Mouse (Mus musculus) frontal cortex, adult 2 months (tissue): Measurements from ENCODE around the gene 9130008F23Rik. TPM values are rescaled to one million over a fixed set of nuclear protein-coding genes. Genes with fewer than 3 reads are reported as not detected.

Experiments used
- DNase-seq, 2 experiments: peaks; one replicate each; pipeline ENCODE4 v3.0.0; 2022; ENCODE audit warnings: low spot score in 1 of 2; ENCODE audit errors: extremely low spot score in 1 of 2
- polyA plus RNA-seq: library from polyadenylated mRNA; depleted of rRNA; stranded (reverse); fragments of >200 nt; gene quantifications from 2 replicates; pipeline ENCODE4 v1.2.3, GENCODE M21; 2012; rRNA removed

9130008F23Rik gene
- 2.0 and 2.2 TPM in 2 replicates for polyA plus RNA-seq

GRCm38 (mm10) chr17:40879924-40880691 is at the start of gene 9130008F23Rik:
Gene 9130008F23Rik, minus strand, starts transcription at chr17:40880559.
- DNase-seq: peak in 1 of 2 experiments; percentile 7

- DNase-seq: no peak
These were observed 35.1 kb upstream of the 9130008F23Rik start for GRCm38 (mm10) chr17:40915499-40915898.

GRCm38 (mm10) chr17:40914250-40914649 is 33.9 kb upstream of the 9130008F23Rik start, which contains the start of gene Glyatl3:
Gene Glyatl3, minus strand, starts transcription at chr17:40914350.
- DNase-seq: no peak

GRCm38 (mm10) chr17:40904721-40905154 is 24.4 kb upstream of the 9130008F23Rik start:
- no peak for DNase-seq

GRCm38 (mm10) chr17:40904056-40904597 is 23.8 kb upstream of the 9130008F23Rik start:
- DNase-seq: no peak

GRCm38 (mm10) chr17:40903345-40903744 is 23.0 kb upstream of the 9130008F23Rik start:
- no peak for DNase-seq

- DNase-seq: no peak
These were observed 19.5 kb upstream of the 9130008F23Rik start for GRCm38 (mm10) chr17:40899783-40900363.

- peak in 1 of 2 experiments; percentile 59 for DNase-seq
These were observed 16.5 kb upstream of the 9130008F23Rik start for GRCm38 (mm10) chr17:40896863-40897262.

- DNase-seq: no peak
These were observed 7.6 kb upstream of the 9130008F23Rik start for GRCm38 (mm10) chr17:40887849-40888536.

GRCm38 (mm10) chr17:40885155-40885554 is 4.8 kb upstream of the 9130008F23Rik start:
- no peak for DNase-seq

- DNase-seq: no peak
These were observed 1.8 kb upstream of the 9130008F23Rik start for GRCm38 (mm10) chr17:40882172-40882571.

GRCm38 (mm10) chr17:40879528-40879923 is 833 bp downstream of the 9130008F23Rik start:
- DNase-seq: no peak

GRCm38 (mm10) chr17:40877741-40878140 is 2.6 kb downstream of the 9130008F23Rik start:
- no peak for DNase-seq

- no peak for DNase-seq
These were observed 4.8 kb downstream of the 9130008F23Rik start for GRCm38 (mm10) chr17:40875568-40875967.

- no peak for DNase-seq
These were observed 5.7 kb downstream of the 9130008F23Rik start for GRCm38 (mm10) chr17:40874701-40875100.

GRCm38 (mm10) chr17:40873582-40874011 is 6.8 kb downstream of the 9130008F23Rik start:
- DNase-seq: no peak

GRCm38 (mm10) chr17:40872626-40873025 is 7.7 kb downstream of the 9130008F23Rik start:
- DNase-seq: no peak

- DNase-seq: no peak
These were observed 11.2 kb downstream of the 9130008F23Rik start for GRCm38 (mm10) chr17:40868952-40869747.

GRCm38 (mm10) chr17:40855065-40855464 is 25.3 kb downstream of the 9130008F23Rik start:
- DNase-seq: no peak

GRCm38 (mm10) chr17:40837308-40837707 is 43.1 kb downstream of the 9130008F23Rik start:
- peak in 1 of 2 experiments; percentile 1 for DNase-seq
